Mouse (Mus musculus): ENCODE measurements around the gene Crocc2.
"Not testable (repeated sequence)": the region's sequence is repeated elsewhere in the genome, so short reads cannot be mapped to it uniquely, and the experiment has no call there.

Crocc2 gene

GRCm38 (mm10) chr1:93161921-93162320 lies 6.6 kb upstream of the Crocc2 start:
- DNase-seq (ENCODE audit: low read depth, low spot score), result no peak

GRCm38 (mm10) chr1:93162588-93162987 lies 5.9 kb upstream of the Crocc2 start:
- DNase-seq (ENCODE audit: low read depth, low spot score), result no peak

DNA sequence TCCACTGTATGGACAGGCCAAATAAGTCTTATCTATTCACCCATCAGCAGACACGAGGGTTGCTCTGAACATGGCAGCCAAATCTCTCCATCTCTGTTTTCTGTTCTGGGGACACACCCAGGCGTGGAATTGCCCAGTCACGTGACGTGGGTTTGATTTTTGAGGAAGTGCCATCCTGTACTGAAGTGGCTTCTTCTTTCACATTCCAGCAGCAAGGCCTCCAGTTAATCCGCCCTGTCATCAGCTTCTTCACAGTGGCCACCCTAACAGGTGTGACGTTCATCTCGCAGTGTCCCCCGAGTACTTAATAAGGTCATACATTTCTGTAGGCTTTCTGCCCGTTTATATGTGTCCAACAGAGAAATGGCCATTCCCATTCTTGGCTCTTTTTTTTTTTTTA lies 3.1 kb upstream of the Crocc2 start:
- no peak for DNase-seq (ENCODE audit: low read depth, low spot score)

DNA sequence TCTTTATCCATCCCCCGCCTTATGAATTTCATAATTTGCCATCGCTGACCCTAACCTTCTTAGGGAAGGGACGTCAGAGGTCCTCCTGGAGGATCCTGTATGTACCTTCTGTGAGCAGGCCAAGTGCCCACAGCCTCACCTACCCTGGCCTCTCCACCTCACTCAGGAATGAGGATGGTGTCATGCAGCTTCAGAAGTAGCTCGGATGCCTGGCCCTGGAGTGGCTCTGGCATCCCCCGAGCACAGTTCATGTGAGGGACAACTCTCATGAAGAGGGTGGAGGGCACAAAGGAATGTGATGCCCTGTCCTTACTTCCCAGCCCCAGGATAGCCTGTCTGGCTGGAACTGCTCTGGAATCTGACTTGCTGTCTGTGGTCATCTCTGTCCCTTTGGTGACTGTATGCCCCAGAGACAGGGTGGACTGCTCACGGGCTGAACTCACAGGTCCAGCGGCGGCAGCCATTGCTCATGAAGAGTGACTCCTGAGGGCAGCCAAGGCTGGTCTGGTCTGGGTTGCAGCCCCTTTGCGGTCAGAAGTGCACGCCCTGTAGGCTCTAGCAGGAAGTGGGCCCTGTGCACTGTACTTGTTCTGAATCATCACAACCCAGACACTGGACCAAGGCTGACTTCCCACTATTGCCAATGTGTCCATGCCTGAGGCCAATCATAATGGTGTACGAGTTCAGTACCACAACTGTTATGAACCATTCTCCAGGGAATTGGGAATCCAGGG lies 2.0 kb upstream of the Crocc2 start:
- no peak for DNase-seq (ENCODE audit: low read depth, low spot score)

- DNase-seq (ENCODE audit: low read depth, low spot score), result no peak
Measured at GRCm38 (mm10) chr1:93173665-93174064, 5.1 kb downstream of the Crocc2 start.

GRCm38 (mm10) chr1:93174399-93174798 lies 5.9 kb downstream of the Crocc2 start:
- DNase-seq (ENCODE audit: low read depth, low spot score), result peak; percentile 36

- no peak for DNase-seq (ENCODE audit: low read depth, low spot score)
Measured at GRCm38 (mm10) chr1:93175849-93176248, 7.3 kb downstream of the Crocc2 start.

- DNase-seq (ENCODE audit: low read depth, low spot score), result no peak
Measured at GRCm38 (mm10) chr1:93176525-93177332, 8.2 kb downstream of the Crocc2 start.

GRCm38 (mm10) chr1:93182281-93182680 lies 13.8 kb downstream of the Crocc2 start:
- no peak for DNase-seq (ENCODE audit: low read depth, low spot score)

GRCm38 (mm10) chr1:93184071-93184828 lies 15.7 kb downstream of the Crocc2 start:
- no peak for DNase-seq (ENCODE audit: low read depth, low spot score)

DNA sequence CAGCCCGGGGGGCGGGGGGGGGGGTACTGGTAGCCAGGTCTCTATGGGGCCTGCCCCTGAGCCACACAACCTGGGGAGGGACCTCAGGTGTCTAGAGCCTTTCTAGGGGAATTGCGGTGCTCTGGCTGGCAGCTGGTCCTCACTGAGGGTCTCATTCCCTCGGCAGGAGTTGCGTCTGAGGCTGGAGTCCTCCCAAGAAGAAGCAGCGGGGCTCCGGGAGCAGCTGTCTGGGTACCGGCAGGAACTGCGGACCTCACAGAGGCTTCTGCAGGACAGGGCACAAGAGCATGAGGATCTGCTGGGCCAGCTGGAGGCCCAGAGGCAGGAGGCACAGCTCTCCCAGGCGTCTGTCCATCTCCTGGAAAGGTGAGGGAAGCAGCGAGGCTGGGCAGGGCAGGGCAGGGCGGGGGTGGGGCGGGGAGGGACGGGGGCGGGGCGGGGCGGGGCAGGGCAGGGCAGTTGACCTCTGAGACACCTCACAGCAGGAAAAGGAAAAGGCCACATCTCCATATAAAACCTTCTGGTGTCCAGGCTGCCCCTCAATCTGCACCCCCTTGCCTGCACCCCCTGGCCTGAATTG lies 22.3 kb downstream of the Crocc2 start:
- DNase-seq (ENCODE audit: low read depth, low spot score), result no peak

- DNase-seq (ENCODE audit: low read depth, low spot score), result no peak
Measured at GRCm38 (mm10) chr1:93194961-93195360, 26.4 kb downstream of the Crocc2 start.

DNA sequence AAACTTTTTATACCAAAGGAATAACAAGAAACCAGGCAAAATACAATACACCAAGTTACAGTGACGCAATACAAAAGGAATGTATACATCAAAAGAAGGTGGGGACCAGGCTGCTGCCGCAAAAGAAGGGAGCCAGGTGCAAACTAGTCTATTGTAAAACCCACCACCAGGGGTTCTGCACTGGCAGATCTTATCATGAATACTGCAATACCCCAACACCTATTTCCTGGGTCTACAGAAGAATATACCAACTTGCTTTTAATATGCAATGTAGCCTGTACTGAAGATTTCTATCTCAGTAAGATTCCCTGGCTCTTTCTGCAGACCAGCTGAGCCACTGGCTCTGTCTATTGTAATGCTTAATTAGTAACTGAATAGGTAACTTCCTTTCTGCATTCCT lies 28.9 kb downstream of the Crocc2 start:
- DNase-seq (ENCODE audit: low read depth, low spot score), result not testable (repeated sequence)

DNA sequence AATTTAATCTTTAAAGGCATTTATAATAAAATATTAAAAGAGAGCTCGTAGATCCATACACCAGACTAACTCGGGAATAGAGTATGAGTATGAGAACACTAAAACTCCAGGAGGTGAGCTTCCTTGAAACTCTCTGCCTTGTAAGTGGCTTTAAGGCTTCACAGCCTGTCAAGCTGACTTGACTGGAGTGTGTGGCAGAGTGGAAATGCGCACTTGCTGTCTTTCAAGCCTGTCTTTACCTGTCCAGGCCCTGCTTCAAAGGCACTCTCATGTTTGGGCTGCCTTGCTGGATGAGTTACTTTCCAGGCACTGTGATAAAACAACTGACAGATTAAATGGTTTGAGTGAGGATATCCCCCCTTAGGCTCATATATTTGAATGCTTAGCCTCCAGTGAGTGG lies 29.4 kb downstream of the Crocc2 start:
- DNase-seq (ENCODE audit: low read depth, low spot score), result no peak

GRCm38 (mm10) chr1:93206277-93206970 lies 37.9 kb downstream of the Crocc2 start:
- no peak for DNase-seq (ENCODE audit: low read depth, low spot score)

- no peak for DNase-seq (ENCODE audit: low read depth, low spot score)
Measured at GRCm38 (mm10) chr1:93207536-93208064, 39.1 kb downstream of the Crocc2 start.

GRCm38 (mm10) chr1:93210213-93210641 lies 41.7 kb downstream of the Crocc2 start:
- DNase-seq (ENCODE audit: low read depth, low spot score), result peak; percentile 39

DNA sequence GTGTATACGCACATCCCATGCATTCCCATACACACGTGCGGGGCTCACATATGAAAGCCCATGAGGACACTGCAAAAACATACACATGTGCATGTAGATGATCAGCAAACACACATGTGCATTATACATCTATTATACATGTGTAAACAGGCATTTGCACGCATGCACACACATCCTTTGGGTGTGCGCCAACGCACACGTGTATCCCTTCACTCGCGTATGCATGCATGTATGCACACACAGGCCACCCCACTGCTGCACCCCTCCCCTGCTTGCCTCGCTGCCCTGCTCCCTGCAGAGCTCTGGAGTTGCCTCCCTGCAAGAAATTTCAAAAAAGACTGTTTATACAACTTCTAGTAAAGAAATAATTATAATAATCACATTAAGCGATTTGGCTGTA lies 42.5 kb downstream of the Crocc2 start:
- no peak for DNase-seq (ENCODE audit: low read depth, low spot score)

- no peak for DNase-seq (ENCODE audit: low read depth, low spot score)
Measured at GRCm38 (mm10) chr1:93211549-93212220, 43.2 kb downstream of the Crocc2 start.

DNA sequence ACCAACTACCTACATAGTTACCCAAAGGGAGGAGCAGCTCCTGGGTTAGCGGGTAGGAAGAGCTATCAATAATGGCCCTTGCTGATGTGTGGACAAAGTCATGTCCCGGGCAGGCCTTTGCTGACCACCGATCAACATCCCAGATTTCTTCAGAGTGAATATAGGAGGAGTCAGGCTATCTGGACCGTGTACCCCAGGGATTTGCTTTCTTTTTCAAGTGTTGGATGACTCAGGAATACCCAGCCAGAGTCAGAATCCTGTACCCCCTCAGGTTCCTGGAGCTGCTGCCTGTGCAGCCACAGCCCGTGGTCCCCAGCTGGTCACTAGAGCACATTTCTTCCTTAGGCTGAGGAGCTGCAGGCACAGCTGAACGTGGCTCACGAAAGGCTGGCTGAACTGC lies 43.9 kb downstream of the Crocc2 start:
- no peak for DNase-seq (ENCODE audit: low read depth, low spot score)

All from brain, embryonic 18.5 days (tissue).